Mouse (Mus musculus) bone marrow, adult 2 months (tissue): ENCODE results near the gene Prkd3.

ENCODE experiments used
- CTCF ChIP-seq: fragments of 200-500 bp; IDR thresholded peaks from 2 replicates; pipeline ENCODE4 v1.5.1; 2011; ENCODE audit warnings: low read length, control low read depth; ENCODE audit not compliant: control insufficient read depth, insufficient read depth
- POLR2A ChIP-seq: fragments of 200-500 bp; IDR thresholded peaks from 2 replicates; pipeline ENCODE4 v1.6.1; 2011; ENCODE audit warnings: low read depth, mild to moderate bottlenecking, control low read depth, low read length, borderline replicate concordance; ENCODE audit not compliant: control insufficient read depth

DNA sequence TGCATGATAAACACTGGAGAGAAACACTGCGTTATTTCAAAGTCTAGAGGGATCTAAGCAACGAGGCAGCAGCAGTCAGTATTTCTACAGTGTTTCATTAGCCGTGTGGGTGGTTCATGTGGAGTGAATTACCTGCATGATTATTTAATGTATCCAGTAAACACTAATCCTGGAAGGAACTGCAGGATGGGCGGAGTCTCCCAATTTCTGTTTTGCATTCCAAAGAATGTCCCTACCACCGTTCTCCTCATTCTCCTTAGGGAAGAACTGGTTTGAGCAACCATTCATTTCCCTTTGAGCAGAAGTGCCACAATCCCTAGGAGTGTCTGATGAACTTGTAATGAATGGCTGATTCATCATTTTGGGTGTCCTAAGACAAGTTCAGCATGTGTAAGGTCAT, 39.6 kb upstream of the Prkd3 start:
- TF ChIP-seq CTCF (no peak), POLR2A (no peak)
